In the genomic region with DNA sequence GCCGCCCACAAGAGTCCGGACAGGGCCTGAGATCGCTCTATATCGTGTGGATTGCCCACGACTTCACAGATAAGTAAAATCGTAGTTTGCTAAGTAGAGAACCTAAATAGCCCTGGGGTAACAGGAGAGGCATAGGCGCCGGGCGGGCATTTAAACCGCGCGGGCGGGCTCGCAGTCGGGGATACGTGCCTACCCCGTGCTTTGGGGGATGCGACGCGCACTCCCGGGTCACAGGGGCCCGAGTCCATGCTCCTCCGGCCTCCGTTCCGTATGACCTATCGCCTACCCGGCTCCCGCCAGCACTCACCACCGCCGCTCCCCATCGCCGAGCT, we compare ENCODE assay signal across 8 mouse cellular contexts. TPM values are rescaled to one million over a fixed set of nuclear protein-coding genes. Genes with fewer than 3 reads are reported as not detected.
DNase-seq lines count a peak whose midpoint lies in the region; ATAC-seq lines count a peak whose summit lies in the region.

No protein-coding gene starts in this region.

- H3K9ac ChIP-seq in neural tube, embryonic 11.5 days (ENCODE audit: low read length): peak overlapping the region; percentile 89
- H3K9ac ChIP-seq in limb, embryonic 13.5 days: peak overlapping the region; percentile 80
- peak overlapping the region; percentile 83 for H3K9ac ChIP-seq in stomach, embryonic 14.5 days (replicated peaks; ENCODE audit: low read depth, low read length)

- no peak for DNase-seq in neural tube, embryonic 11.5 days (ENCODE audit: low spot score)
- no peak for DNase-seq in neural tube, embryonic 10.5 days (ENCODE audit: extremely low spot score, low spot score)
- no peak for DNase-seq in layer of hippocampus, adult 9-10 months (ENCODE audit: low spot score)
- no peak for DNase-seq in right cerebral cortex, adult 2 months (ENCODE audit: low spot score in 2 of 2)
- no peak for DNase-seq in left cerebral cortex, adult 18-20 months (ENCODE audit: low spot score in 2 of 2)

- peak overlapping the region; percentile 62 for H3K4me2 ChIP-seq in neural tube, embryonic 11.5 days (ENCODE audit: low read depth)
- H3K4me2 ChIP-seq in limb, embryonic 13.5 days (replicated peaks): peak overlapping the region; percentile 78
- H3K4me2 ChIP-seq in stomach, embryonic 14.5 days (replicated peaks; ENCODE audit: low read depth, low read length): peak overlapping the region; percentile 47

- no peak for ATAC-seq in neural tube, embryonic 11.5 days (ENCODE audit: insufficient read depth, low FRiP score, low TSS enrichment)
- 0 out of 2 replicates have a peak, but pooled peaks have one; percentile 0 for ATAC-seq in erythroid progenitor cell, adult 5-6 weeks (replicated peaks; ENCODE audit: low FRiP score, poor library complexity, severe bottlenecking)
- ATAC-seq in limb, embryonic 13.5 days (ENCODE audit: low FRiP score, low read depth): no peak
- no peak for ATAC-seq in stomach, embryonic 14.5 days (ENCODE audit: insufficient number of reproducible peaks, insufficient read depth, low FRiP score, low read depth)

- peaks cover 11% of the 10 kb centered on the region for H3K36me3 ChIP-seq in neural tube, embryonic 11.5 days (ENCODE audit: control insufficient read depth, insufficient read depth, low read length)
- peaks cover 32% of the 10 kb centered on the region for H3K36me3 ChIP-seq in limb, embryonic 13.5 days
- H3K36me3 ChIP-seq in stomach, embryonic 14.5 days (ENCODE audit: control insufficient read depth, insufficient read depth, low read length): peaks cover 17% of the 10 kb centered on the region

- WGBS in neural tube, embryonic 11.5 days: under 1% methylated on average over 32 of the region's 32 CpGs
- under 1% methylated on average over 32 of the region's 32 CpGs for WGBS in limb, embryonic 13.5 days
- 0% methylated on average over 32 of the region's 32 CpGs for WGBS in stomach, embryonic 14.5 days

- H3K4me3 ChIP-seq in neural tube, embryonic 11.5 days (ENCODE audit: low read depth, low read length): peak overlapping the region; percentile 77
- H3K4me3 ChIP-seq in limb, embryonic 13.5 days: peak overlapping the region; percentile 76
- peak overlapping the region; percentile 75 for H3K4me3 ChIP-seq in stomach, embryonic 14.5 days (ENCODE audit: low read depth, low read length)

- H3K9me3 ChIP-seq in neural tube, embryonic 11.5 days (ENCODE audit: control insufficient read depth, low read length): no peaks in the 10 kb centered on the region
- H3K9me3 ChIP-seq in limb, embryonic 13.5 days: no peaks in the 10 kb centered on the region
- no peaks in the 10 kb centered on the region for H3K9me3 ChIP-seq in stomach, embryonic 14.5 days (ENCODE audit: control insufficient read depth, low read depth, low read length)

- H3K27me3 ChIP-seq in neural tube, embryonic 11.5 days (ENCODE audit: control insufficient read depth, insufficient read depth, low read length): no peaks in the 10 kb centered on the region
- H3K27me3 ChIP-seq in limb, embryonic 13.5 days: no peaks in the 10 kb centered on the region
- no peaks in the 10 kb centered on the region for H3K27me3 ChIP-seq in stomach, embryonic 14.5 days (ENCODE audit: control insufficient read depth, insufficient read depth, low read length)

- H3K4me1 ChIP-seq in neural tube, embryonic 11.5 days (ENCODE audit: control insufficient read depth, insufficient read depth, low read length): peaks cover 12% of the 10 kb centered on the region; the same call in 1 of the 2 replicates
- peaks cover 19% of the 10 kb centered on the region for H3K4me1 ChIP-seq in limb, embryonic 13.5 days
- H3K4me1 ChIP-seq in stomach, embryonic 14.5 days (ENCODE audit: control insufficient read depth, insufficient read depth, low read length): peaks cover 10% of the 10 kb centered on the region

- H3K27ac ChIP-seq in neural tube, embryonic 11.5 days (ENCODE audit: low read depth, low read length): peak overlapping the region; percentile 53; the same call in 1 of the 2 replicates
- H3K27ac ChIP-seq in limb, embryonic 13.5 days: peak overlapping the region; percentile 77
- peak overlapping the region; percentile 36; the same call in 1 of the 2 replicates for H3K27ac ChIP-seq in stomach, embryonic 14.5 days (ENCODE audit: low read length)

RNA-seq across cellular contexts. Expression of gene Ccnf, which starts 0.3 kb away (rescaled TPM):
- polyA plus RNA-seq in neural tube, embryonic 11.5 days (2014; fragmentation: Nextera tagmentation; extraction: Ambion mirVana): 87.6 and 92.1 TPM in 2 replicates
- total RNA-seq in erythroid progenitor cell, adult 5-6 weeks (2015; ENCODE audit: low replicate concordance): 217 and 252 TPM in 2 replicates
- total RNA-seq in erythroid progenitor cell, adult 5-6 weeks (2017; ENCODE audit: low replicate concordance): 391 and 426 TPM in 2 replicates
- polyA plus RNA-seq in limb, embryonic 13.5 days (2015; fragmentation: Nextera tagmentation; extraction: Ambion mirVana): 65.4 and 67.0 TPM in 2 replicates
- polyA plus RNA-seq in stomach, embryonic 14.5 days (2014; fragmentation: Nextera tagmentation; extraction: Ambion mirVana): 57.6 and 67.1 TPM in 2 replicates
- 1 to 10 TPM; 7.1 to 8.1 TPM for total RNA-seq in left cerebral cortex, adult 18-20 months (2021)

RNA-seq across cellular contexts. Expression of gene Tedc2, which starts 30.3 kb away (rescaled TPM):
- polyA plus RNA-seq in neural tube, embryonic 11.5 days (2014; fragmentation: Nextera tagmentation; extraction: Ambion mirVana): 16.7 and 18.3 TPM in 2 replicates
- 13.8 and 19.8 TPM in 2 replicates for total RNA-seq in erythroid progenitor cell, adult 5-6 weeks (2015; ENCODE audit: low replicate concordance)
- 16.2 and 17.2 TPM in 2 replicates for total RNA-seq in erythroid progenitor cell, adult 5-6 weeks (2017; ENCODE audit: low replicate concordance)
- 15.8 and 16.3 TPM in 2 replicates for polyA plus RNA-seq in limb, embryonic 13.5 days (2015; fragmentation: Nextera tagmentation; extraction: Ambion mirVana)
- 11.9 and 12.3 TPM in 2 replicates for polyA plus RNA-seq in stomach, embryonic 14.5 days (2014; fragmentation: Nextera tagmentation; extraction: Ambion mirVana)
- 10 to 100 TPM in 1 of 2 experiments, 1 to 10 TPM in 1; 9.0 to 10.4 TPM for total RNA-seq in left cerebral cortex, adult 18-20 months (2021)

RNA-seq across cellular contexts. Expression of gene Ntn3, which starts 41.6 kb away (rescaled TPM):
- 4.0 and 4.7 TPM in 2 replicates for polyA plus RNA-seq in neural tube, embryonic 11.5 days (2014; fragmentation: Nextera tagmentation; extraction: Ambion mirVana)
- total RNA-seq in erythroid progenitor cell, adult 5-6 weeks (2015; ENCODE audit: low replicate concordance): not detected in 2 replicates
- not detected in 2 replicates for total RNA-seq in erythroid progenitor cell, adult 5-6 weeks (2017; ENCODE audit: low replicate concordance)
- polyA plus RNA-seq in limb, embryonic 13.5 days (2015; fragmentation: Nextera tagmentation; extraction: Ambion mirVana): 14.5 and 14.9 TPM in 2 replicates
- polyA plus RNA-seq in stomach, embryonic 14.5 days (2014; fragmentation: Nextera tagmentation; extraction: Ambion mirVana): 10.2 and 10.4 TPM in 2 replicates
- total RNA-seq in left cerebral cortex, adult 18-20 months (2021): 1 to 10 TPM; 8.1 to 8.5 TPM

RNA-seq across cellular contexts. Expression of gene Tbc1d24, which starts 45.6 kb away (rescaled TPM):
- polyA plus RNA-seq in neural tube, embryonic 11.5 days (2014; fragmentation: Nextera tagmentation; extraction: Ambion mirVana): 7.9 and 8.7 TPM in 2 replicates
- 3.4 and 5.8 TPM in 2 replicates for total RNA-seq in erythroid progenitor cell, adult 5-6 weeks (2015; ENCODE audit: low replicate concordance)
- total RNA-seq in erythroid progenitor cell, adult 5-6 weeks (2017; ENCODE audit: low replicate concordance): 2.6 and 2.7 TPM in 2 replicates
- polyA plus RNA-seq in limb, embryonic 13.5 days (2015; fragmentation: Nextera tagmentation; extraction: Ambion mirVana): 9.1 and 10.2 TPM in 2 replicates
- 6.3 and 8.3 TPM in 2 replicates for polyA plus RNA-seq in stomach, embryonic 14.5 days (2014; fragmentation: Nextera tagmentation; extraction: Ambion mirVana)
- 10 to 100 TPM; 62.8 to 66.6 TPM for total RNA-seq in left cerebral cortex, adult 18-20 months (2021)
